Mouse (Mus musculus) liver, adult (tissue): ENCODE measurements around the gene Sos1.

ENCODE experiments used
- GATA4 ChIP-seq: IDR thresholded peaks from 2 replicates; pipeline ENCODE4 v1.6.1; 2014; ENCODE audit warnings: mild to moderate bottlenecking, low read length; ENCODE audit not compliant: insufficient replicate concordance

Sos1 gene

GRCm38 (mm10) chr17:80460258-80460657, 20.0 kb downstream of the Sos1 start:
- TF ChIP-seq GATA4, result no peak

GRCm38 (mm10) chr17:80455648-80456047, 24.6 kb downstream of the Sos1 start:
- TF ChIP-seq GATA4, result no peak

GRCm38 (mm10) chr17:80450426-80451030, 29.7 kb downstream of the Sos1 start:
- TF ChIP-seq GATA4, result no peak

- no peak for TF ChIP-seq GATA4
These were observed 33.8 kb downstream of the Sos1 start for GRCm38 (mm10) chr17:80446470-80446869.

GRCm38 (mm10) chr17:80445433-80445832, 34.8 kb downstream of the Sos1 start:
- no peak for TF ChIP-seq GATA4

- no peak for TF ChIP-seq GATA4
These were observed 44.6 kb downstream of the Sos1 start for GRCm38 (mm10) chr17:80435680-80436079.

GRCm38 (mm10) chr17:80434430-80434829, 45.8 kb downstream of the Sos1 start:
- no peak for TF ChIP-seq GATA4

- TF ChIP-seq GATA4, result no peak
These were observed 48.3 kb downstream of the Sos1 start for GRCm38 (mm10) chr17:80431997-80432396.

GRCm38 (mm10) chr17:80427966-80428365, 52.3 kb downstream of the Sos1 start:
- TF ChIP-seq GATA4, result no peak

GRCm38 (mm10) chr17:80426901-80427300, 53.4 kb downstream of the Sos1 start:
- no peak for TF ChIP-seq GATA4

GRCm38 (mm10) chr17:80426171-80426570, 54.1 kb downstream of the Sos1 start:
- no peak for TF ChIP-seq GATA4

- no peak for TF ChIP-seq GATA4
These were observed 59.3 kb downstream of the Sos1 start for GRCm38 (mm10) chr17:80420998-80421397.

- no peak for TF ChIP-seq GATA4
These were observed 61.6 kb downstream of the Sos1 start for GRCm38 (mm10) chr17:80418572-80419210.

GRCm38 (mm10) chr17:80411182-80411581, 69.1 kb downstream of the Sos1 start:
- TF ChIP-seq GATA4, result no peak

- TF ChIP-seq GATA4, result no peak
These were observed 82.0 kb downstream of the Sos1 start for GRCm38 (mm10) chr17:80398243-80398642.

GRCm38 (mm10) chr17:80391423-80392403, 88.5 kb downstream of the Sos1 start:
- TF ChIP-seq GATA4, result peak; percentile 30; the same call in 1 of the 2 replicates
